Mouse (Mus musculus): ENCODE results near the gene Zdhhc16. TPM values are rescaled to one million over a fixed set of nuclear protein-coding genes. Genes with fewer than 3 reads are reported as not detected.

The Zdhhc16 gene
- 24.1 TPM for polyA plus RNA-seq (2014; fragmentation: Illumina TruSeq; extraction: RNeasy Lipid Tissue Mini Kit (QIAGEN cat#74804))

GRCm38 (mm10) chr19:41933179-41934086, at the start of gene Zdhhc16, which contains the start of gene Exosc1:
Gene Zdhhc16 (plus strand): TSS chr19:41933480.
Gene Exosc1 (minus strand): TSS chr19:41933423.

GRCm38 (mm10) chr19:41895460-41896318, 37.6 kb upstream of the Zdhhc16 start, which contains the start of gene Rrp12:
Gene Rrp12 (minus strand): TSS chr19:41896173.

GRCm38 (mm10) chr19:41911178-41912073, 21.9 kb upstream of the Zdhhc16 start, which contains the start of gene Pgam1:
Gene Pgam1 (plus strand): TSS chr19:41911923.

GRCm38 (mm10) chr19:41980819-41981594, 47.7 kb downstream of the Zdhhc16 start, which contains the start of gene Mms19:
Gene Mms19 (minus strand): TSS chr19:41981157.

GRCm38 (mm10) chr19:41981595-41981927, 48.3 kb downstream of the Zdhhc16 start, which contains the start of gene Ubtd1:
Gene Ubtd1 (plus strand): TSS chr19:41981763.

Other genes with a start within 250 kb of the Zdhhc16 start
- gene Slit1, start 189.8 kb upstream of the Zdhhc16 start, polyA plus RNA-seq (2014; fragmentation: Illumina TruSeq; extraction: RNeasy Lipid Tissue Mini Kit (QIAGEN cat#74804)): not detected
- gene Arhgap19, start 131.4 kb upstream of the Zdhhc16 start, polyA plus RNA-seq (2014; fragmentation: Illumina TruSeq; extraction: RNeasy Lipid Tissue Mini Kit (QIAGEN cat#74804)): 17.0 TPM
- gene Frat1, start 103.5 kb upstream of the Zdhhc16 start, polyA plus RNA-seq (2014; fragmentation: Illumina TruSeq; extraction: RNeasy Lipid Tissue Mini Kit (QIAGEN cat#74804)): 1.7 TPM
- gene Frat2, start 85.3 kb upstream of the Zdhhc16 start, polyA plus RNA-seq (2014; fragmentation: Illumina TruSeq; extraction: RNeasy Lipid Tissue Mini Kit (QIAGEN cat#74804)): 3.8 TPM
- gene Rrp12, start 37.3 kb upstream of the Zdhhc16 start, polyA plus RNA-seq (2014; fragmentation: Illumina TruSeq; extraction: RNeasy Lipid Tissue Mini Kit (QIAGEN cat#74804)): 0.68 TPM
- 285 TPM for gene Pgam1, start 21.6 kb upstream of the Zdhhc16 start, polyA plus RNA-seq (2014; fragmentation: Illumina TruSeq; extraction: RNeasy Lipid Tissue Mini Kit (QIAGEN cat#74804))
- gene Exosc1, start 57 bp upstream of the Zdhhc16 start, polyA plus RNA-seq (2014; fragmentation: Illumina TruSeq; extraction: RNeasy Lipid Tissue Mini Kit (QIAGEN cat#74804)): 35.4 TPM
- 6.7 TPM for gene Mms19, start 47.7 kb downstream of the Zdhhc16 start, polyA plus RNA-seq (2014; fragmentation: Illumina TruSeq; extraction: RNeasy Lipid Tissue Mini Kit (QIAGEN cat#74804))
- gene Ubtd1, start 48.3 kb downstream of the Zdhhc16 start, polyA plus RNA-seq (2014; fragmentation: Illumina TruSeq; extraction: RNeasy Lipid Tissue Mini Kit (QIAGEN cat#74804)): not detected
- not detected for gene Ankrd2, start 102.5 kb downstream of the Zdhhc16 start, polyA plus RNA-seq (2014; fragmentation: Illumina TruSeq; extraction: RNeasy Lipid Tissue Mini Kit (QIAGEN cat#74804))
- gene Hoga1, start 112.1 kb downstream of the Zdhhc16 start, polyA plus RNA-seq (2014; fragmentation: Illumina TruSeq; extraction: RNeasy Lipid Tissue Mini Kit (QIAGEN cat#74804)): 0.37 TPM
- gene 4933411K16Rik, start 118.8 kb downstream of the Zdhhc16 start, polyA plus RNA-seq (2014; fragmentation: Illumina TruSeq; extraction: RNeasy Lipid Tissue Mini Kit (QIAGEN cat#74804)): not detected
- 1.2 TPM for gene Morn4, start 152.9 kb downstream of the Zdhhc16 start, polyA plus RNA-seq (2014; fragmentation: Illumina TruSeq; extraction: RNeasy Lipid Tissue Mini Kit (QIAGEN cat#74804))
- gene Pi4k2a, start 157.0 kb downstream of the Zdhhc16 start, polyA plus RNA-seq (2014; fragmentation: Illumina TruSeq; extraction: RNeasy Lipid Tissue Mini Kit (QIAGEN cat#74804)): 6.4 TPM
- gene Avpi1, start 195.6 kb downstream of the Zdhhc16 start, polyA plus RNA-seq (2014; fragmentation: Illumina TruSeq; extraction: RNeasy Lipid Tissue Mini Kit (QIAGEN cat#74804)): 1.1 TPM
- gene Marveld1, start 213.9 kb downstream of the Zdhhc16 start, polyA plus RNA-seq (2014; fragmentation: Illumina TruSeq; extraction: RNeasy Lipid Tissue Mini Kit (QIAGEN cat#74804)): 14.8 TPM
- gene Zfyve27, start 230.5 kb downstream of the Zdhhc16 start, polyA plus RNA-seq (2014; fragmentation: Illumina TruSeq; extraction: RNeasy Lipid Tissue Mini Kit (QIAGEN cat#74804)): 5.0 TPM

Data from ovary, adult 10 weeks (tissue).